Mouse (Mus musculus): ENCODE data around the gene A4gnt.
"Not testable (repeated sequence)": the region's sequence is repeated elsewhere in the genome, so short reads cannot be mapped to it uniquely, and the experiment has no call there.

Gene A4gnt

GRCm38 (mm10) chr9:99612202-99612601 lies at the start of gene A4gnt:
Gene A4gnt (plus strand): TSS chr9:99612502.
- no peak for DNase-seq (ENCODE audit: low spot score)

- peak; percentile 82 for DNase-seq (ENCODE audit: low spot score)
Measured at GRCm38 (mm10) chr9:99563714-99564113, 48.6 kb upstream of the A4gnt start.

GRCm38 (mm10) chr9:99568023-99568346 lies 44.3 kb upstream of the A4gnt start:
- DNase-seq (ENCODE audit: low spot score) = peak; percentile 35

- DNase-seq (ENCODE audit: low spot score) = peak; percentile 91
Measured at GRCm38 (mm10) chr9:99568347-99569070, 43.8 kb upstream of the A4gnt start, which contains the start of gene Armc8. Gene Armc8 (minus strand): TSS chr9:99568899.

GRCm38 (mm10) chr9:99569071-99569397 lies 43.3 kb upstream of the A4gnt start:
- peak; percentile 63 for DNase-seq (ENCODE audit: low spot score)

GRCm38 (mm10) chr9:99575677-99576480 lies 36.4 kb upstream of the A4gnt start, which contains the start of gene Dbr1:
Gene Dbr1 (plus strand): TSS chr9:99575799.
- peak; percentile 95 for DNase-seq (ENCODE audit: low spot score)

- DNase-seq (ENCODE audit: low spot score) = peak; percentile 74
Measured at GRCm38 (mm10) chr9:99580655-99581054, 31.6 kb upstream of the A4gnt start.

GRCm38 (mm10) chr9:99587505-99588202 lies 24.6 kb upstream of the A4gnt start:
- DNase-seq (ENCODE audit: low spot score) = peak; percentile 75

- no peak for DNase-seq (ENCODE audit: low spot score)
Measured at GRCm38 (mm10) chr9:99591144-99591543, 21.2 kb upstream of the A4gnt start.

- not testable (repeated sequence) for DNase-seq (ENCODE audit: low spot score)
Measured at GRCm38 (mm10) chr9:99599127-99599526, 13.2 kb upstream of the A4gnt start.

GRCm38 (mm10) chr9:99603566-99603965 lies 8.7 kb upstream of the A4gnt start:
- no peak for DNase-seq (ENCODE audit: low spot score)

- DNase-seq (ENCODE audit: low spot score) = no peak
Measured at GRCm38 (mm10) chr9:99619688-99620087, 7.4 kb downstream of the A4gnt start.

GRCm38 (mm10) chr9:99620196-99620595 lies 7.9 kb downstream of the A4gnt start:
- DNase-seq (ENCODE audit: low spot score) = no peak

GRCm38 (mm10) chr9:99622034-99622433 lies 9.7 kb downstream of the A4gnt start:
- no peak for DNase-seq (ENCODE audit: low spot score)

- no peak for DNase-seq (ENCODE audit: low spot score)
Measured at GRCm38 (mm10) chr9:99622966-99623365, 10.7 kb downstream of the A4gnt start.

GRCm38 (mm10) chr9:99624117-99624516 lies 11.8 kb downstream of the A4gnt start:
- no peak for DNase-seq (ENCODE audit: low spot score)

- no peak for DNase-seq (ENCODE audit: low spot score)
Measured at GRCm38 (mm10) chr9:99628581-99628980, 16.3 kb downstream of the A4gnt start.

- peak; percentile 87 for DNase-seq (ENCODE audit: low spot score)
Measured at GRCm38 (mm10) chr9:99629281-99630011, 17.1 kb downstream of the A4gnt start, which contains the start of gene Dzip1l. Gene Dzip1l (plus strand): TSS chr9:99629496.

- peak; percentile 40 for DNase-seq (ENCODE audit: low spot score)
Measured at GRCm38 (mm10) chr9:99630071-99630470, 17.8 kb downstream of the A4gnt start.

GRCm38 (mm10) chr9:99630528-99631125 lies 18.3 kb downstream of the A4gnt start:
- peak; percentile 12 for DNase-seq (ENCODE audit: low spot score)

GRCm38 (mm10) chr9:99631781-99632180 lies 19.5 kb downstream of the A4gnt start:
- DNase-seq (ENCODE audit: low spot score) = peak; percentile 22
